Mouse (Mus musculus) spleen, adult 18-20 months (tissue): Measurements from ENCODE around the gene Arf1.

ENCODE experiments used
- DNase-seq, 2 experiments: peaks; one replicate each; pipeline ENCODE4 v3.0.0; 2022; ENCODE audit warnings: mixed read lengths in 2 of 2

Gene Arf1

DNA sequence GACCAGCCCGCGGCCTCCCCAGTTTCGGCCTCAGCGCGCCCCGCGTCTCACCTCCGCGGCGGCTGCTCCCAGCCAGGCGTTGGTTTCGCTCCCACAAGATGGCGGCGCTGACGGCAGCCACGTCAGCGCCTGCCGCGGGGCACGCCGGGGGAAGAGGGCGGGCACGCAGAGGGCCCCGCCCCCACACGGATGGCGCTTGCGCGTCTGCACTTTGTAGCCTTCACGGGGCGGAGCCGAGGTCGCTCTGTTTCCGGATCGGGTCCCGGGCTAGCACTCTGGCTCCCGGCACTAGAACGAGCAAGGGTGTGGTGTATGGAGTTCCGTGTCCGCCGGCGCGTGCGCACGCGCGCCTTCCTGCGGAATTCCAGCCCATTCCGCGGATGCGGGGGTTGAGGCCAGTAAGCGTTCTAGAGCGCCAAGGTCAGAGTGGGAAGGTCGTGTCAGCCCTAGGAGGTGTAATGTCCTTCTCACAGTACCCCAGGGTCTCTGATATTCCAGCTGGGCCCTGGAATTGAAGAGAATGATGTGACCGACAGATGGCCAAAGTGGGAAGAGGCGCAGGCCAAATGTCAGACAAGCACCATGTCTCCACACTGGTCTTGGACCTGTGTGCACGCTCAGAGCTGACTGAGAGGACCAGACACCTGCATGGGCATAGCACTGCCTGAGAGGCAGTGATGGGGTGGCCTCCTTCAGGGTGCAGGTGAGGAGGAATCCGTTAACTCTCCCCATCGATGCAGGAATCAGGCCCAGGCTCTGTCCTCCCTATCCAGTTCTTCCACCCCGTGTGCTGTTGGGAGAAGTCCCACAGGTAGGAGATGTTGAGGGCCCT is at the start of gene Arf1:
Arf1 (minus strand) TSS at position 149 of the 832 bp plus-strand sequence.
- DNase-seq: peak; percentile 95 to 98

DNA sequence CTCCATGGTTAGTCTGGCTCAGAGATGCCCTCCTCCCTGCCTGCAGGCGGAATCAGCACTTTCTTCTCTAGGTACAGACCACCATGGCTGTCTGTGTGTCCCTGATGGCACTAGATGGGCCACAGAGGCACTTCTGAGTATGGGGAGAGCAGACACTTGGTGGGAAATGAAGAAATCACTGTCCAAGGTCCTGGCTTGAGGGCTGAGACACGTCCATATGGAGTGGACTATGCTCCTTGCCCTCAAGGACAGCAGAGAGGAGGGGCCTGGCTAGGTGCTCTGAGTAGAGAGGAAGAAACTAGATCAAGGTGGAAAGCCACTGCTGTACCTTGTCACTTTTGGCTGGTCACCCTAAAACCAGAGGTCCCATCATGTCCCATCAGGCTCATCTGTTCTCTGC is 48.8 kb upstream of the Arf1 start:
- DNase-seq: no peak

DNA sequence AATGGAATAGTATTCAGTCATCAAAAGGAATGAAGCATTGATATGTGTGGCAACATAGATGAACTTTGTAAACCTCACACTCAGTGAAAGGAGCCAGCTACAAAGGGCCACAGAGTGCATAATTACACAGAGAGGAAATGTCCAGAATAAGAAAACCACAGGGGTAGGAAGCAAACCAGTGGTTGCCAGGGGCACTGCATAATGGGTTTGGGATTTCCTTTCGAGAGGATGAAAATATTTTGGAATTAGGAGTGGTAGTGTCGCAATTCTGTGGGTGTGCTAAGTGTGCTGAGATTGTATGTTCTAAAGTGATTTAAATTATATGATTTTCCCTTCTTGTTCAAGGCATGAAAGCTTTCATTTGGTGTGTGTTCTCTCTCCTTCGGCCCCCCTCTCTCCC is 46.1 kb upstream of the Arf1 start:
- DNase-seq: no peak

GRCm38 (mm10) chr11:59266727-59267126 is 38.7 kb upstream of the Arf1 start:
- DNase-seq: no peak

- no peak for DNase-seq
These were observed 37.2 kb upstream of the Arf1 start for GRCm38 (mm10) chr11:59265154-59265813.

GRCm38 (mm10) chr11:59264593-59264992 is 36.5 kb upstream of the Arf1 start:
- DNase-seq: no peak

DNA sequence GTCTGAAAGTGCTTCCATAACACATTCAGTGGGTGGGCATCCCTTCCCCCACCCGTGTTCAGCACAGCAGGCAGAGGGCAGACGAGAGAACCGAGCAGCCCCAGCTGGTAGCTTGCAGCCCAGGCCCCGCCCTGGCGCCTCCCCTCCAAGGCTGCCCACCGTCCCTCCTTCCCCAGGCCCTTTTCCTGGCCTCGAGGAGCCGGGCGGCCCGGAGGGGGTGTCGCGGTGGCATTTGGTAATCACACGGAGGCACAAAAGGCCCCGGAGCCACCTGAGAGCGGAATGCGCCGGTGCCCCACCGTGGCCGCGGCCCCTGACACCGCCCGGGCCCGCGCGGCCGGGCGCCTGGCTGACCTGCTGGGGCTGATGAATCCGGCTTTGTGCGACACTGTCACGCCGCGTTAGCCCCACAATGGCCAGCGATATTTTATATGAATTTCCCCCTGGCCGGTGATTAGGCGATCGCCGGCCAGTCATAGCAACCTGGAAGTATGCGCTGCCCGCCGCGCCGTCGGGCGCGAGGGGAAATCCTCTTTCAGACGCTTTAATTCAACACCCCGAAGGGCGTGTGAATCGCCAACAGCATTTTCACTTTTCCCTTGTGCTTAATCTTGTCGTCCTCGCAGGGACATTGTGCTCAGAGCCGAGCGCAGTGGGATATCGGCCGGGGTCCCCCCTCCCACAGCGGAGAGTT is 35.9 kb upstream of the Arf1 start:
- DNase-seq: no peak

DNA sequence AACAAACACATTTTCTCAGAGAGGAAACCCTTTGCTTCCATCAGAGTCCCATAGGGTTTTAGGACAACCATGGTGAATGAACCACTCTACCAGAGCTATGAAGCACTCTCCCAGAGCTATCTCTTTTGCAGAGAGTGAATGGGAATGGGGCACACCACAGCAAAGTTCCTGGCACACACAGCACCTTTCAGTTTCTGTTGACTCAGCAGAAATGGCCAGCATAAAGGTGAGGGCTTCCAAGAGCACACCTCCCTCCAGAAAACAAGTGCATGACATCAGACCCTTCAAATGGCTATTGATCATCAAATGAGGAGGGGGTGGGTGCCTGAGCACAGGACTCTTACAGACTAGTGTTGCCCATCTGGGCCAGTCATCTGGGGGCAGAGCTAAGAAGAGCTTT is 34.2 kb upstream of the Arf1 start:
- no peak for DNase-seq

DNA sequence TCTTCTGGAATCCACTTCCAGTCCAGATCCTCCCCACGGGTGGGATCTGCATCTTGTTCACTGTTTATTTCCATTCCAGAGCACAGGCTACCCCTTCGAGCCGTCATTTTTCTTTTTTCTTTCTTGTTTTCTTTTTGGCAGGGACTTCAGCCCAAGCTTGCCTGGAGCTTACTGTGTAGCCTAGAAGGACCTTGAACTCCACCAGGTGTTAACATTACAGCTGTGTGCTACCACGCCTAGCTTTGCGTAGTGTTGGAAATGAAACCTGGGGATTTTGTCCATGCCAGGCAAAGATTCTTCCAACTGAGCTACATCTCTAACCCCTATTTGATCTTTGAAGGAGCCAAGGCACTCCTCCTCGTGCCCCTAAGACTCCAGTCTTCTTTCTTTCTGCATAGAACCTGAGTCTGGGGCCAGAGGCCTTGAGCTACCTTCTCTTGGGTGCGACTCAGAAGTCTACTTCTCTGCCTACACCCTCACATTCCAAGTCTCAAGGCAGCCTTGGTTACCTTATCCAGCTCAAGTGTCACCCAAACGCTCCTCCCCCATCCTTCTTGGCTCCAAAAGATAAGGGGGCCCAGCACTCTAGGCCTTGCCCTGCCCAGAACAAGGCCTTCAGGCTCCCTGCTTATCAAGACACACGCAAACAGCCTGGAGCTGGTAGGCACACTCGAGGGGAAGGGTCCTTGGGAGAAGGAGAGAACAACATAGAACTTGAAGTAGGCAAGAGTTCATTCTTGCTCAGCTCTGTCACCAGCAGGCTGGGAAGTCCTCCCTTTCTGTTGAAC is 32.8 kb upstream of the Arf1 start:
- no peak for DNase-seq

GRCm38 (mm10) chr11:59259647-59260046 is 31.6 kb upstream of the Arf1 start:
- DNase-seq: no peak

- no peak for DNase-seq
These were observed 20.0 kb upstream of the Arf1 start for GRCm38 (mm10) chr11:59248101-59248500.

GRCm38 (mm10) chr11:59243856-59244255 is 15.8 kb upstream of the Arf1 start:
- no peak for DNase-seq

- no peak for DNase-seq
These were observed 13.8 kb upstream of the Arf1 start for GRCm38 (mm10) chr11:59241841-59242240.

DNA sequence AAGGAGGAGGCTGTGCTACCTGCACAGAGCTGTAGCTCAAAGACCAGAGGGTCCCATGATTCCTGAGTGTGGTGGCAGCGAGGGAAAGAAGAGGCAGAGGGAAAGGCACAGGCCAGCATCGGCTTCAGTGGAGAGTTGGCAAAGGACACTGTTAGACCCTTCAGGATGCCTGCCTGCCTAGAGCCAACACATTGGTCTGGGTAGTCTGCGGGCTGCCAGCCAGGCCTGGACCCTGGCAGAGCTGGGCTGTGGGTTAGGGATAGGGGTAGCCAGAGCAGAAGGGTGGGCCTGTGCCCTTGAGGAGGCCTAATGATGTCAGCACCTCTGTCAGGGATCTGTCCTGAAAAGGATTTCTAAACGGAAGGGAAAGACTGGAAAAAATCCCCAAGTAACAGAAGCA is 11.7 kb upstream of the Arf1 start:
- DNase-seq: no peak

DNA sequence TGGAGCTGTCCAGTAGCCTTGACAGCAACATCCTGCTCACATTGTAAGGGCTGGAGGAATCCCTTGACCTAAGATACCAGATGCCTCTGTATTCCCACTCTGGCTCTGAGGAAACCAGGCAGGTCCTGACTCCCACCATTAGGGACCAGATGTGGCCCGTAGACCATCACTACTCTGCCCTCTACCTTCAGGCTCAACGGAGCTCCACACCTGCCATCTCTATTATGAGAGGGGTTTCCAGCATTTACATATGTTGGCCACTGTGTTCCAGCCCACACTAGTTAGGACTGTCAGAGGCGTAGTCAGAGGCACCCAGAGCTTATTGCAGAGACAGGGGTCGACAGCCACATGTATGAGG is 11.3 kb upstream of the Arf1 start:
- DNase-seq: no peak

- peak; percentile 19 to 57 for DNase-seq
These were observed 10.7 kb upstream of the Arf1 start for GRCm38 (mm10) chr11:59238525-59239427.

GRCm38 (mm10) chr11:59232797-59233196 is 4.7 kb upstream of the Arf1 start:
- DNase-seq: no peak

DNA sequence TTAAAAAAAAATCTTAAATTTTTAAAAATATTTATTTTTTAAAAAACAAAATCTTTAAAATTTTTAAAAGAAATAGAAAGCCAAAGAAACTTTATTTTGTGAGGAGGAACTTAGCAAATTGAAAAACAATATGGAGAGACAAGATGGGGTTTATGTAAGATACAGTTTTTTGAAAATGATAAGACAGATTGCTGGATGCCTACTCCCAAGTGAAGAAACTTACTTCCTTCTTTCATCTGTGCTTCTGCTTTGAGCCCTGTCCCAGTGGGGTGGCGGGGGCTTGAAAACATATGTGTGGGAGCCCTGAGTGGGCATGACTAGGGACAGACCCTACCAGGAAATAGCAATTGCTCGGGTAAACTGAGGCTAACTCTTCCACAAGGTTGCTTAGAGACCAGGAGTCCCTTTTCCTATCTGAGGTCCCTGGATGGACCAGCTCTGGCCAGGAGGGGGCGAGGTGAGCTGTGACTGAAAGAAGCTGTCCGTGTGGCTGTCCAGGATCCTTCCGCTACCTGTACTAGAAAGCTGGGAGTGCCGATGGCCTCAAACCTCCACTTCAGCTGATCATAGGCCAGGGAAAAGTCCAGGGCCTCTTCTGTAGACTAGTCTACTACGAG is 2.2 kb upstream of the Arf1 start:
- DNase-seq: peak; percentile 45 to 72

DNA sequence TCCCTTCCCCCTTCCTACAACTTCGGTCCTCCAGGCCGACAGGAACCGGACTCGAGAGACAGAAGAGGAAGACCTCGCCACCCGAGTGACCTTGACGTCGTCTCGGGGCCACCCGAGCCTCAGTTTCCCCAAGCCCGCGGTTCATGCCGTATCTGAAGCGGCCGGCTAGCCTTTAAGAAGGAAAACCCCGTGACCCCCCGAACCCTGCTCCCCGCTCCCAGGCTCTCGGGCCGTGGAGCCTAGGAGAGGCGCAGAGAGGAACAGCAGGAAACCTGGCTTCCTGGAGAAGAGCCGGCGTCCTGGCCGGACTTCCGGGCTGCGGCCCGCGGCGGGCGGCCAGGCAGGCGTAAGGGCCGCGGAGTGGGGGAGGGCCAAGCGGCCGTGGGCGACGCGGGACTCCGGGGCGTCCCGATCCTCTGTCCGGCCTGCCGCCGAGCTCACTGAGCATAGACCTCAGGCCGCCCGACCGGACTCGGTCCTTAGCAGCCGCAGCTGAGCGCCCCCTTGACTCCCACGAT is 407 bp downstream of the Arf1 start:
- DNase-seq: peak in 1 of 2 experiments; percentile 16

- no peak for DNase-seq
These were observed 1.1 kb downstream of the Arf1 start for GRCm38 (mm10) chr11:59226787-59227603.
